Mouse (Mus musculus) embryonic facial prominence, embryonic 14.5 days (tissue): ENCODE data around the gene Htr5a. TPM values are rescaled to one million over a fixed set of nuclear protein-coding genes. Genes with fewer than 3 reads are reported as not detected.

Experiments
- ATAC-seq: fragments of 200-750 bp; cut with Nextera tagmentation; 2 replicates; pipeline ENCODE4 v1.8.0; 2017; ENCODE audit warnings: low read depth, moderate number of reproducible peaks, moderate TSS enrichment
- DNase-seq: peaks from one replicate; pipeline ENCODE4 v3.0.0-alpha.2; 2015; ENCODE audit warnings: low spot score
- H3K27ac ChIP-seq: fragments of 300-500 bp; sonication (generic); replicated peaks from 2 replicates; pipeline ENCODE4 v1.5.1; 2014; ENCODE audit warnings: low read depth, mild to moderate bottlenecking, low read length, moderate library complexity
- H3K27me3 ChIP-seq: fragments of 300-500 bp; sonication (generic); replicated peaks from 2 replicates; pipeline ENCODE4 v1.6.1; 2014; ENCODE audit warnings: low read length; ENCODE audit not compliant: control insufficient read depth, insufficient read depth
- H3K36me3 ChIP-seq: fragments of 300-500 bp; sonication (generic); 2 replicates; pipeline ENCODE4 v1.6.1; 2014; ENCODE audit warnings: low read length, mixed read lengths; ENCODE audit not compliant: control insufficient read depth, insufficient read depth
- H3K4me1 ChIP-seq: fragments of 300-500 bp; sonication (generic); 2 replicates; pipeline ENCODE4 v1.6.1; 2014; ENCODE audit warnings: antibody characterized with exemption, low read length; ENCODE audit not compliant: control insufficient read depth, insufficient read depth
- H3K4me2 ChIP-seq: fragments of 300-500 bp; sonication (generic); 2 replicates; pipeline ENCODE4 v1.6.1; 2014; ENCODE audit warnings: low read depth, mild to moderate bottlenecking, low read length, moderate library complexity, mixed read lengths
- H3K4me3 ChIP-seq: fragments of 300-500 bp; sonication (generic); 2 replicates; pipeline ENCODE4 v1.5.1; 2014; ENCODE audit warnings: low read depth, mild to moderate bottlenecking, low read length
- H3K9ac ChIP-seq: fragments of 300-500 bp; sonication (generic); 2 replicates; pipeline ENCODE4 v1.6.1; 2014; ENCODE audit warnings: low read depth, mild to moderate bottlenecking, low read length, moderate library complexity, mixed read lengths
- H3K9me3 ChIP-seq: fragments of 300-500 bp; sonication (generic); 2 replicates; pipeline ENCODE4 v1.6.1; 2016; ENCODE audit warnings: low read length; ENCODE audit not compliant: control insufficient read depth
- WGBS: fragments of 180-500 bp; shearing (Covaris S2); extraction: QIAGEN DNeasy Blood & Tissue Kit; methylation state at CpG from one replicate; pipeline ENCODE4 v1.1.7; 2014; 5-methylcytosine and 5-hydroxymethylcytosine counted together
- polyA plus RNA-seq: library from polyadenylated mRNA; unstranded; fragments of >200 nt; fragmentation: Nextera tagmentation; extraction: Ambion mirVana; gene quantifications from 2 replicates; pipeline ENCODE4 v1.2.1, GENCODE M21; 2014

Htr5a gene
- 0.07 TPM in 1 of 2 replicates, not detected in the other for polyA plus RNA-seq

- Histone ChIP-seq H3K36me3 (no peaks in the 10 kb centered on the region), H3K4me3 (peak within 1 kb of the TSS; percentile 12; the same call in 1 of the 2 replicates), H3K27me3 (peaks cover 14% of the 10 kb centered on the region), H3K9me3 (no peaks in the 10 kb centered on the region), H3K4me1 (peaks cover 5% of the 10 kb centered on the region; the same call in 1 of the 2 replicates), H3K27ac (no peak within 1 kb of the TSS), H3K9ac (no peak within 1 kb of the TSS), H3K4me2 (peak within 1 kb of the TSS; percentile 32)
- peak; percentile 60; the same call in 1 of the 2 replicates for ATAC-seq
- DNase-seq, result peak; percentile 78
- WGBS, result 4% methylated on average over 18 of the region's 25 CpGs
Observed at GRCm38 (mm10) chr5:27841701-27842295, at the start of gene Htr5a. Gene Htr5a, plus strand, starts transcription at chr5:27842149.

DNA sequence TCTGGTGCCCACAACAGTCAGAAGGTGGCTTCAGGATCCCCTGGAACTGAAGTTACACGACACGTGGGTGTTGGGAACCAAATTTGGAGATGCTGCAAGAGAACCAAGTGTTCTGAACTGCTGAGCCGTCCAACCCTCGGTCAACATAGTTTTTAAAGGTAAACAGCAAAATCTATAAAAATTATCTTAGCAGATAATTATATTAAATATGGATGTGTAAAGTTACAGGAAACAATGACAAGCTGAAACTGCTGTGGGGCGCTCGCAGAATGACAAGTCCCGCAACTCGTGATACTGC lies 49.8 kb upstream of the Htr5a start:
- Histone ChIP-seq H3K9me3 (no peaks in the 10 kb centered on the region), H3K4me1 (peaks cover 10% of the 10 kb centered on the region; the same call in 1 of the 2 replicates), H3K36me3 (peaks cover 18% of the 10 kb centered on the region), H3K27me3 (no peaks in the 10 kb centered on the region), H3K4me3 (peak overlapping the region; percentile 79), H3K4me2 (peak overlapping the region; percentile 80), H3K27ac (peak overlapping the region; percentile 96), H3K9ac (peak overlapping the region; percentile 91)
- 17% methylated on average over 8 of the region's 8 CpGs for WGBS
- ATAC-seq (no peak), DNase-seq (no peak)

DNA sequence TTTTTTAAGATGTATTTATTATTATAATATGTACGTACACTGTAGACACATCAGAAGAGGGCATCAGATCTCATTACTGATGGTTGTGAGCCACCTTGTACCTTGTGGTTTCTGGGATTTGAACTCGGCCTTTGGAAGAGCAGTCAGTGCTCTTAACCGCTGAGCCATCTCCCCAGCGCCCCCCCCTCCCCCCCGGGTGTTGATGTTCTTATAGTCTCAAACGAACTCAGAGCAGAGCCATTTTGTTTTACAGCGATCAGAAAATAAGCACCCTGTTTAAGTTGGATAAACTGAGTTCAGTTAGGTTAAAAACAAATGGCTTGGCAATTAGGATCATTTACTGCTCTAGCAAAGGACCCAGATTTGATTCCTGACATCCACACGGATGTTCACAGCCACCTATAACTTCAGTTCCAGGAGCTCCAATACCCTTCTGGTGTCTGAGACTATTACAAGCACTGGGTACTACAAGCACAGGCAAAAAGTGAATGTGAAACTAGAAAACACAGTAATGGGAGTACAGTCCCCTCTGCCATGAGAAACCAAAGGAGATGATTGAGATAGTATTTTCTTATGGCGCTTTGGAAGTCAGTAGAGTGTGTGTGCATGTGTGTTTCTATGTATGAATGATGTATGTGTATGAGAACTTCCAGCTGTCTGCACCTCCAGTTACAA lies 49.3 kb upstream of the Htr5a start:
- Histone ChIP-seq H3K9ac (peak overlapping the region; percentile 91), H3K27ac (no peak overlapping the region), H3K9me3 (no peaks in the 10 kb centered on the region), H3K4me1 (peaks cover 10% of the 10 kb centered on the region; the same call in 1 of the 2 replicates), H3K4me3 (peak overlapping the region; percentile 79), H3K27me3 (no peaks in the 10 kb centered on the region), H3K36me3 (peaks cover 13% of the 10 kb centered on the region), H3K4me2 (peak overlapping the region; percentile 80)
- ATAC-seq (no peak), DNase-seq (no peak)
- 55% methylated on average over 9 of the region's 9 CpGs for WGBS

- 12% methylated on average over 1 of the region's 1 CpGs for WGBS
- Histone ChIP-seq H3K27ac (no peak overlapping the region), H3K4me3 (no peak overlapping the region), H3K4me2 (no peak overlapping the region), H3K9ac (no peak overlapping the region), H3K27me3 (no peaks in the 10 kb centered on the region), H3K9me3 (no peaks in the 10 kb centered on the region), H3K36me3 (0 out of 2 replicates have a peak, but pooled peaks cover under 1% of the 10 kb centered on the region), H3K4me1 (peaks cover 10% of the 10 kb centered on the region; the same call in 1 of the 2 replicates)
- DNase-seq, result peak; percentile 26
- no peak for ATAC-seq
Observed at GRCm38 (mm10) chr5:27793923-27794322, 48.0 kb upstream of the Htr5a start.

- DNase-seq (no peak), ATAC-seq (no peak)
- H3K27ac ChIP-seq, result no peak overlapping the region
- no peaks in the 10 kb centered on the region for H3K9me3 ChIP-seq
- no peak overlapping the region for H3K4me3 ChIP-seq
- H3K27me3 ChIP-seq, result no peaks in the 10 kb centered on the region
- H3K36me3 ChIP-seq, result no peaks in the 10 kb centered on the region
- WGBS, result 83% methylated on average over 2 of the region's 2 CpGs
- no peak overlapping the region for H3K9ac ChIP-seq
- no peak overlapping the region for H3K4me2 ChIP-seq
- H3K4me1 ChIP-seq, result no peaks in the 10 kb centered on the region
Observed at GRCm38 (mm10) chr5:27814282-27814681, 27.7 kb upstream of the Htr5a start.

DNA sequence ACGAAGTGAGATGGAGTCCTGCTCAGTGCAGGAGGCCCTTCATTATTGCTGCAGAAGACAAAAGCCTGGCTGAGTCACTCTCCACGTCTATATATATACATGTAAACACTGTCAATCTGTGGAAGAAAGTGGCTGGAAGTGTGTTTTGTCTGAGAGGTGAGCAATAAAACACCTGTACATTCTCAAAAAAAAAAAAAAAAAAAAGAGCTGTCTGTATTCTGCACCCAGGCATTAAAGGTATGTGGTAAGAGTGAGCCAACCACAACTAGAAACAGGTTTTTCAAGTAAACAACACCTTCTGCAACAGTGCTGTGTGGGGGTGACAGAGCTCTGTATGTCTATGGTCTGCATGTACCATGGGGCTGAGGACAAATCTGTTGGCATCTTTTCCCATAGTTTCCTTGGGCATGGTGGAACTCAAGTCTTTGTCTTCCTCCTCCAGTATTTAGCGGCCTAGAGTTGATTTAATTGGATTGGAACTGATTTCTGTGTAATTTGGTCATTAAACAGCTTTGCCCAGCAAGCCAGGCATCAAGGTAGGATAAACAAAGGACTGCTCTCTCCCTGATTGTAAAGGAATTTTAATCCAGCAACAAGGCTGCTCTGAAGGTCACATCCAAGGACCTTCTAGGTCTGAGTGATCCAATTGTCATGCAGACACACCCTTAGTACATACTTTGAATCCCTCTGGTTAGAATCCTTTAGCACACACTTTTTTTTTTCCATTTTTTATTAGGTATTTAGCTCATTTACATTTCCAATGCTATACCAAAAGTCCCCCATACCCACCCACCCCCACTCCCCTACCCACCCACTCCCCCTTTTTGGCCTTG lies 22.9 kb upstream of the Htr5a start:
- no peak overlapping the region for H3K9ac ChIP-seq
- no peaks in the 10 kb centered on the region for H3K36me3 ChIP-seq
- no peaks in the 10 kb centered on the region for H3K9me3 ChIP-seq
- H3K27ac ChIP-seq, result no peak overlapping the region
- peak; percentile 9 for DNase-seq
- no peak overlapping the region for H3K4me3 ChIP-seq
- no peak overlapping the region for H3K4me2 ChIP-seq
- H3K27me3 ChIP-seq, result no peaks in the 10 kb centered on the region
- 60% methylated on average over 3 of the region's 3 CpGs for WGBS
- no peaks in the 10 kb centered on the region for H3K4me1 ChIP-seq
- no peak for ATAC-seq

GRCm38 (mm10) chr5:27821161-27821560 lies 20.8 kb upstream of the Htr5a start:
- 50% methylated on average over 6 of the region's 6 CpGs for WGBS
- H3K27ac ChIP-seq, result no peak overlapping the region
- H3K9ac ChIP-seq, result no peak overlapping the region
- H3K36me3 ChIP-seq, result no peaks in the 10 kb centered on the region
- H3K4me1 ChIP-seq, result no peaks in the 10 kb centered on the region
- no peak overlapping the region for H3K4me3 ChIP-seq
- peak; percentile 65 for DNase-seq
- no peak overlapping the region for H3K4me2 ChIP-seq
- no peaks in the 10 kb centered on the region for H3K9me3 ChIP-seq
- ATAC-seq, result no peak
- no peaks in the 10 kb centered on the region for H3K27me3 ChIP-seq

DNA sequence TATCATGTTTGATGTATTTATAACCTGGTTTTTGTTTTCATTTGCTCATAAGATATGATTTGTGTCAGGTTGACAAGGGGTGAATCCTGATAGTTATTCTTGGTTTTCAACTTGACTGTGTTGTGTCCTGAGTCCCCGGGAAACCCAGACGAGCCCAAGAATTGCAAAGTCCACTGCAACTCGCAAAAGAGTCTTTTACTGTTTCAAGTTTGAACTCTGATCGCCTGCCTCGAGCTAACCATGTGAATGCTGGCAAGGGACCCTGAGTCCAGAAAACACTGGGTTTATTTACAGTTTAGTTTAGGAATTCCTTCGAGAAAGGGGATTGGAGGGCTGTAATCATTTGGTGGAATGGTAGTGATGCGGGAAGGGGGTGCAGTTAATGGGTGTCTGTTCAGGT lies 14.0 kb upstream of the Htr5a start:
- H3K9me3 ChIP-seq, result no peaks in the 10 kb centered on the region
- 82% methylated on average over 7 of the region's 7 CpGs for WGBS

More for the DNA sequence above, 14.0 kb upstream of the Htr5a start:
- H3K4me3 ChIP-seq, result no peak overlapping the region
- DNase-seq (no peak), ATAC-seq (no peak)
- no peaks in the 10 kb centered on the region for H3K36me3 ChIP-seq
- H3K4me1 ChIP-seq, result no peaks in the 10 kb centered on the region
- H3K4me2 ChIP-seq, result no peak overlapping the region
- H3K9ac ChIP-seq, result no peak overlapping the region
- no peak overlapping the region for H3K27ac ChIP-seq
- no peaks in the 10 kb centered on the region for H3K27me3 ChIP-seq
